In genomic region chr5:38235422-38235821, GRCm38 (mm10) we compare ENCODE assay signal across 8 mouse cellular contexts. TPM values are rescaled to one million over a fixed set of nuclear protein-coding genes. Genes with fewer than 3 reads are reported as not detected.
DNase-seq lines count a peak whose midpoint lies in the region; ATAC-seq and TF ChIP-seq lines count a peak whose summit lies in the region.

No protein-coding gene starts in this region.

- H3K27me3 ChIP-seq in hindbrain, embryonic 11.5 days (ENCODE audit: control insufficient read depth, insufficient read depth, low read length) = no peaks in the 10 kb centered on the region; the same call in 1 of the 2 replicates
- peaks cover 13% of the 10 kb centered on the region; the same call in 1 of the 2 replicates for H3K27me3 ChIP-seq in hindbrain, embryonic 13.5 days
- H3K27me3 ChIP-seq in C2C12 (ENCODE audit: control insufficient read depth, insufficient read depth, insufficient read length) = no peaks in the 10 kb centered on the region
- H3K27me3 ChIP-seq in midbrain, postnatal 0 days (ENCODE audit: insufficient read depth, low read length) = 0 out of 2 replicates have a peak, but pooled peaks cover 4% of the 10 kb centered on the region

- no peak overlapping the region for H3K4me3 ChIP-seq in hindbrain, embryonic 11.5 days (ENCODE audit: low read depth, low read length)
- H3K4me3 ChIP-seq in hindbrain, embryonic 13.5 days = no peak overlapping the region
- H3K4me3 ChIP-seq in C2C12 (ENCODE audit: insufficient read depth, poor library complexity, severe bottlenecking) = no peak overlapping the region
- no peak overlapping the region for H3K4me3 ChIP-seq in cortical plate, adult 2 months (ENCODE audit: insufficient read depth, low read length)
- no peak overlapping the region for H3K4me3 ChIP-seq in midbrain, postnatal 0 days (ENCODE audit: low read depth, low read length)

- peak; percentile 71 for DNase-seq in hindbrain, embryonic 11.5 days (ENCODE audit: low spot score)
- DNase-seq in T-cell, adult 2 months (ENCODE audit: low spot score) = peak; percentile 46
- DNase-seq in kidney, postnatal 36 days = peak; percentile 31 to 80
- DNase-seq in midbrain, postnatal 0 days (ENCODE audit: low spot score) = peak; percentile 35
- DNase-seq in thymus, postnatal 4 days = peak; percentile 83

- ATAC-seq in hindbrain, embryonic 11.5 days (ENCODE audit: low FRiP score) = no peak
- no peak for ATAC-seq in hindbrain, embryonic 13.5 days (ENCODE audit: low FRiP score)
- ATAC-seq in midbrain, postnatal 0 days (ENCODE audit: low FRiP score) = peak; percentile 42; the same call in 1 of the 2 replicates

- no peak overlapping the region for H3ac ChIP-seq in C2C12 (ENCODE audit: control insufficient read depth, insufficient read length, low read depth)

- H3K27ac ChIP-seq in hindbrain, embryonic 11.5 days (ENCODE audit: low read depth, low read length) = no peak overlapping the region
- H3K27ac ChIP-seq in hindbrain, embryonic 13.5 days = no peak overlapping the region
- no peak overlapping the region for H3K27ac ChIP-seq in cortical plate, adult 2 months (ENCODE audit: insufficient read depth, low read length)
- no peak overlapping the region for H3K27ac ChIP-seq in midbrain, postnatal 0 days (ENCODE audit: low read depth, low read length)

- no peaks in the 10 kb centered on the region for H3K9me3 ChIP-seq in hindbrain, embryonic 11.5 days (ENCODE audit: control insufficient read depth, low read length)
- H3K9me3 ChIP-seq in hindbrain, embryonic 13.5 days = no peaks in the 10 kb centered on the region
- H3K9me3 ChIP-seq in midbrain, postnatal 0 days (ENCODE audit: low read length) = no peaks in the 10 kb centered on the region

- H3K4me2 ChIP-seq in hindbrain, embryonic 11.5 days (replicated peaks; ENCODE audit: low read depth, low read length) = no peak overlapping the region
- H3K4me2 ChIP-seq in hindbrain, embryonic 13.5 days = no peak overlapping the region
- H3K4me2 ChIP-seq in midbrain, postnatal 0 days (ENCODE audit: low read depth, low read length, poor library complexity, severe bottlenecking) = no peak overlapping the region

- WGBS in hindbrain, embryonic 11.5 days = 68% methylated on average over 4 of the region's 4 CpGs
- 71% methylated on average over 4 of the region's 4 CpGs for WGBS in hindbrain, embryonic 13.5 days
- WGBS in midbrain, postnatal 0 days = 67% methylated on average over 4 of the region's 4 CpGs

- no peak overlapping the region for H3K9ac ChIP-seq in hindbrain, embryonic 11.5 days (ENCODE audit: low read depth, low read length)
- H3K9ac ChIP-seq in hindbrain, embryonic 13.5 days = no peak overlapping the region
- H3K9ac ChIP-seq in midbrain, postnatal 0 days (replicated peaks; ENCODE audit: low read length, poor library complexity, severe bottlenecking) = no peak overlapping the region

- TF ChIP-seq POLR2A in cortical plate, adult 2 months (IDR thresholded peaks at IDR 0.05; ENCODE audit: extremely low read depth, insufficient read depth, low read length) = no peak

- H3K79me3 ChIP-seq in C2C12 (ENCODE audit: low read depth) = no peaks in the 10 kb centered on the region

- no peaks in the 10 kb centered on the region for H3K79me2 ChIP-seq in C2C12 (ENCODE audit: control insufficient read depth, insufficient read depth)

- peaks cover 3% of the 10 kb centered on the region; the same call in 1 of the 2 replicates for H3K36me3 ChIP-seq in hindbrain, embryonic 11.5 days (ENCODE audit: control insufficient read depth, insufficient read depth, low read length)
- peaks cover 59% of the 10 kb centered on the region for H3K36me3 ChIP-seq in hindbrain, embryonic 13.5 days
- peaks cover 59% of the 10 kb centered on the region for H3K36me3 ChIP-seq in C2C12 (ENCODE audit: control insufficient read depth, insufficient read depth)
- H3K36me3 ChIP-seq in midbrain, postnatal 0 days (ENCODE audit: insufficient read depth, low read length) = peaks cover 41% of the 10 kb centered on the region

- H3K4me1 ChIP-seq in hindbrain, embryonic 11.5 days (replicated peaks; ENCODE audit: control insufficient read depth, insufficient read depth, low read length) = no peaks in the 10 kb centered on the region
- H3K4me1 ChIP-seq in hindbrain, embryonic 13.5 days (replicated peaks) = no peaks in the 10 kb centered on the region
- no peaks in the 10 kb centered on the region for H3K4me1 ChIP-seq in cortical plate, adult 2 months (ENCODE audit: control insufficient read depth, insufficient read depth, low read length)
- no peaks in the 10 kb centered on the region for H3K4me1 ChIP-seq in midbrain, postnatal 0 days (ENCODE audit: insufficient read depth, low read length)

- TF ChIP-seq CTCF in C2C12 (IDR thresholded peaks at IDR 0.05; ENCODE audit: control insufficient read depth, insufficient read depth, insufficient read length) = peak; percentile 40
- peak; percentile 66 for TF ChIP-seq CTCF in cortical plate, adult 2 months (IDR thresholded peaks at IDR 0.05; ENCODE audit: extremely low read depth, insufficient read depth, low read length)
- TF ChIP-seq CTCF in midbrain, postnatal 0 days (IDR thresholded peaks at IDR 0.05) = peak; percentile 77

TF ChIP-seq in C2C12, 6 proteins besides CTCF, POLR2A, EP300 and RAD21:
- TF ChIP-seq MYOD1 (IDR thresholded peaks at IDR 0.05; ENCODE audit: control insufficient read depth, insufficient read length, low read depth) (no peak), MYOG (IDR thresholded peaks at IDR 0.05; ENCODE audit: control insufficient read depth, extremely low read depth, insufficient read length) (no peak), CEBPB (IDR thresholded peaks at IDR 0.05; ENCODE audit: low read depth) (no peak), USF1 (IDR thresholded peaks at IDR 0.05; ENCODE audit: low read depth) (no peak), MAX (IDR thresholded peaks at IDR 0.05) (no peak), FOSL1 (IDR thresholded peaks at IDR 0.05; ENCODE audit: insufficient read depth, low read length, poor library complexity, severe bottlenecking) (no peak)

RNA-seq across cellular contexts. Expression of gene Lyar, which starts 15.2 kb away (rescaled TPM):
- 112 and 113 TPM in 2 replicates for polyA plus RNA-seq in hindbrain, embryonic 11.5 days (2014; fragmentation: Nextera tagmentation; extraction: Ambion mirVana)
- polyA plus RNA-seq in hindbrain, embryonic 13.5 days (2015; fragmentation: Nextera tagmentation; extraction: Ambion mirVana) = 55.7 and 58.4 TPM in 2 replicates
- polyA plus RNA-seq in C2C12 (2012; fragmentation: generic; extraction: Trizol) = 57.3 TPM
- 14.3 and 15.5 TPM in 2 replicates for polyA plus RNA-seq in cortical plate, adult 2 months (2012; rRNA removed)
- 5.5 and 15.5 TPM in 2 replicates for total RNA-seq in midbrain, postnatal 0 days (2014; rRNA removed)
- polyA plus RNA-seq in midbrain, postnatal 0 days (2015; fragmentation: Nextera tagmentation; extraction: Ambion mirVana) = 40.8 and 43.4 TPM in 2 replicates

RNA-seq across cellular contexts. Expression of gene Zbtb49, which starts 15.2 kb away (rescaled TPM):
- 14.2 and 15.7 TPM in 2 replicates for polyA plus RNA-seq in hindbrain, embryonic 11.5 days (2014; fragmentation: Nextera tagmentation; extraction: Ambion mirVana)
- polyA plus RNA-seq in hindbrain, embryonic 13.5 days (2015; fragmentation: Nextera tagmentation; extraction: Ambion mirVana) = 20.4 and 23.6 TPM in 2 replicates
- 4.7 TPM for polyA plus RNA-seq in C2C12 (2012; fragmentation: generic; extraction: Trizol)
- polyA plus RNA-seq in cortical plate, adult 2 months (2012; rRNA removed) = 19.0 and 20.6 TPM in 2 replicates
- 22.5 and 34.6 TPM in 2 replicates for total RNA-seq in midbrain, postnatal 0 days (2014; rRNA removed)
- polyA plus RNA-seq in midbrain, postnatal 0 days (2015; fragmentation: Nextera tagmentation; extraction: Ambion mirVana) = 14.5 and 18.9 TPM in 2 replicates

RNA-seq across cellular contexts. Expression of gene Tmem128, which starts 24.6 kb away (rescaled TPM):
- 105 TPM in 2 replicates for polyA plus RNA-seq in hindbrain, embryonic 11.5 days (2014; fragmentation: Nextera tagmentation; extraction: Ambion mirVana)
- polyA plus RNA-seq in hindbrain, embryonic 13.5 days (2015; fragmentation: Nextera tagmentation; extraction: Ambion mirVana) = 101 and 104 TPM in 2 replicates
- 38.3 TPM for polyA plus RNA-seq in C2C12 (2012; fragmentation: generic; extraction: Trizol)
- 47.5 and 48.0 TPM in 2 replicates for polyA plus RNA-seq in cortical plate, adult 2 months (2012; rRNA removed)
- total RNA-seq in midbrain, postnatal 0 days (2014; rRNA removed) = 86.1 and 101 TPM in 2 replicates
- polyA plus RNA-seq in midbrain, postnatal 0 days (2015; fragmentation: Nextera tagmentation; extraction: Ambion mirVana) = 107 and 111 TPM in 2 replicates

RNA-seq across cellular contexts. Expression of gene Otop1, which starts 40.4 kb away (rescaled TPM):
- polyA plus RNA-seq in hindbrain, embryonic 11.5 days (2014; fragmentation: Nextera tagmentation; extraction: Ambion mirVana) = 0.14 TPM in 1 of 2 replicates, not detected in the other
- not detected in 2 replicates for polyA plus RNA-seq in hindbrain, embryonic 13.5 days (2015; fragmentation: Nextera tagmentation; extraction: Ambion mirVana)
- 0.05 TPM for polyA plus RNA-seq in C2C12 (2012; fragmentation: generic; extraction: Trizol)
- polyA plus RNA-seq in cortical plate, adult 2 months (2012; rRNA removed) = 0.02 TPM in 1 of 2 replicates, not detected in the other
- 0.11 TPM in 1 of 2 replicates, not detected in the other for total RNA-seq in midbrain, postnatal 0 days (2014; rRNA removed)
- 0.06 and 0.07 TPM in 2 replicates for polyA plus RNA-seq in midbrain, postnatal 0 days (2015; fragmentation: Nextera tagmentation; extraction: Ambion mirVana)
